Mouse (Mus musculus): Measurements from ENCODE around the gene Rbfox3.

DNA sequence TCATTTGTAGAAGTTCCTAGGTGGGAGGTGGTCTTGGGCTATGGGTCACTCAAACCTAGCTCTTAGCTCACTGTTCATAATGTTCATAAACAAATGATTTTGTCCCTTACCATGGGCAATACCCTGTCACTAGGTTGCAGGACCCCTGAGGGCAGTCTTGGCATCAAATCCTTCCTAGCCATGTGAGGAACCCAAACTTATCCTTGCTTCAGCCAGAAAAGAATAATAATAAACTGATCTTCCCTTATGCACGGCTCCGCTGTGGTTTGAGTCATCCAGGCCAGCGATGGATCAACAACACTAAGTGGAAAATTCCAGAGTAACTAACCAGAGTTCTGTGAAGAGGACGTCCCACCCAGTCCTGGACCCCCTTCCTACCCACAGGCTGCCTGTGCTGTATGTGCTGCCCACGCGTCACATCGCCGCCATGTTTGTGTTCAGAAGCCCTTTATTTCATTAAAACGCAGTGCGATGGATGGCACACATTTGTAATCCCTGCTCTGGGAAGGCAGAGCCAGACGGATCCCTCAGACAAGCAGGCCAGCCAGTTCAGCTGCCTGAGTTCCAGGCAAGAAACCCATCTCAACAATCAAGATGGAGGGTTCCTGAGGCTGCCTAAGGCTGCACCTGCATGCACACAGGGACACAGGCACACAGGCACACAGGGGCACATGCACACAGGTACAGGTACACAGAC, 25.0 kb downstream of the Rbfox3 start:
- TF ChIP-seq CTCF (IDR thresholded peaks at IDR 0.05; ENCODE audit: low read depth), result no peak
- TF ChIP-seq EP300 (optimal IDR thresholded peaks at IDR 0.05), result no peak

Measured in stomach, postnatal 0 days (tissue).